8 mouse cellular contexts compared by ENCODE assay signal in the genomic region with DNA sequence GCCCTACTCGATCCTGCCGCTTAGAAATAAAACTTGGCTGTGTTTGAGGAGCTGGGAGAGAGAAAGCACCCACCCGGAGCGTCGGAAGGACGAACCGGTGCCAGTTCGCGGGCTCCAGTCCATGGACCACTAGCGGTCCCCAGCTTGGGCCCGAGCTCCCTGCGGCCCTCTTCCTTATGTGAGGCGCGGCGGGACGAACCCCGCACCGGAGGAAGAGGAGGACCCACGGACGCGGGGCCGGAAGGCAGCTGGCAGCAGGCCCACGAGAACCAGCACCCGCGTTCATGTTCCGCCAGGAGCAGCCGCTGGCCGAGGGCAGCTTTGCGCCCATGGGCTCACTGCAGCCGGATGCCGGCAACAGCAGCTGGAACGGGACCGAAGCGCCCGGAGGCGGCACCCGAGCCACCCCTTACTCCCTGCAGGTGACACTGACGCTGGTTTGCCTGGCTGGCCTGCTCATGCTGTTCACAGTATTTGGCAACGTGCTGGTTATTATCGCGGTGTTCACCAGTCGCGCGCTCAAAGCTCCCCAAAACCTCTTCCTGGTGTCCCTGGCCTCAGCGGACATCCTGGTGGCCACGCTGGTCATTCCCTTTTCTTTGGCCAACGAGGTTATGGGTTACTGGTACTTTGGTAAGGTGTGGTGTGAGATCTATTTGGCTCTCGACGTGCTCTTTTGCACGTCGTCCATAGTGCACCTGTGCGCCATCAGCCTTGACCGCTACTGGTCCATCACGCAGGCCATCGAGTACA. TPM values are rescaled to one million over a fixed set of nuclear protein-coding genes. Genes with fewer than 3 reads are reported as not detected.
A peak's percentile ranks its signal among the peaks of the same experiment; 100 is the strongest.
DNase-seq lines count a peak whose midpoint lies in the region; ATAC-seq and TF ChIP-seq lines count a peak whose summit lies in the region.

No protein-coding gene starts in this region.

- H3K4me2 ChIP-seq in heart, postnatal 0 days (ENCODE audit: low read depth, low read length) = peak overlapping the region; percentile 88
- peak overlapping the region; percentile 99 for H3K4me2 ChIP-seq in limb, embryonic 14.5 days (replicated peaks; ENCODE audit: low read depth, low read length, severe bottlenecking)
- H3K4me2 ChIP-seq in neural tube, embryonic 15.5 days = peak overlapping the region; percentile 100

- TF ChIP-seq CTCF in heart, postnatal 0 days (IDR thresholded peaks at IDR 0.05; ENCODE audit: low read depth) = no peak

- H3K36me3 ChIP-seq in heart, postnatal 0 days (replicated peaks; ENCODE audit: control insufficient read depth, insufficient read depth, low read length) = no peaks in the 10 kb centered on the region
- H3K36me3 ChIP-seq in limb, embryonic 14.5 days (ENCODE audit: control insufficient read depth, insufficient read depth, low read length) = no peaks in the 10 kb centered on the region
- H3K36me3 ChIP-seq in neural tube, embryonic 15.5 days = no peaks in the 10 kb centered on the region

- no peak overlapping the region for H3K27ac ChIP-seq in heart, postnatal 0 days (ENCODE audit: low read depth)
- no peak overlapping the region for H3K27ac ChIP-seq in limb, embryonic 14.5 days (replicated peaks; ENCODE audit: low read depth, low read length)
- peak overlapping the region; percentile 86 for H3K27ac ChIP-seq in neural tube, embryonic 15.5 days (replicated peaks)

- H3K4me3 ChIP-seq in heart, postnatal 0 days (ENCODE audit: low read depth, low read length) = peak overlapping the region; percentile 55
- H3K4me3 ChIP-seq in limb, embryonic 14.5 days (replicated peaks; ENCODE audit: low read length) = peak overlapping the region; percentile 52
- peak overlapping the region; percentile 70 for H3K4me3 ChIP-seq in neural tube, embryonic 15.5 days (replicated peaks)

- no peak overlapping the region for H3K9ac ChIP-seq in heart, postnatal 0 days (replicated peaks; ENCODE audit: low read depth, low read length)
- H3K9ac ChIP-seq in limb, embryonic 14.5 days (ENCODE audit: low read depth, low read length, severe bottlenecking) = peak overlapping the region; percentile 47
- peak overlapping the region; percentile 81 for H3K9ac ChIP-seq in neural tube, embryonic 15.5 days (replicated peaks)

- peak; percentile 33 to 41 for DNase-seq in cerebellum, postnatal 25 days
- no peak for DNase-seq in cerebellum, adult 11 months
- DNase-seq in thymus, postnatal 14 days = peak; percentile 22
- no peak for DNase-seq in thymus, postnatal 0 days (ENCODE audit: low spot score)
- no peak for DNase-seq in heart, postnatal 0 days (ENCODE audit: low spot score)
- DNase-seq in limb, embryonic 14.5 days (ENCODE audit: low spot score) = no peak
- DNase-seq in layer of hippocampus, adult 18-20 months (ENCODE audit: low spot score in 2 of 2) = no peak

- peaks cover 60% of the 10 kb centered on the region for H3K27me3 ChIP-seq in heart, postnatal 0 days (ENCODE audit: control insufficient read depth, insufficient read depth, low read length)
- H3K27me3 ChIP-seq in limb, embryonic 14.5 days (ENCODE audit: control insufficient read depth, insufficient read depth, low read length) = peaks cover 46% of the 10 kb centered on the region
- H3K27me3 ChIP-seq in neural tube, embryonic 15.5 days (replicated peaks) = peaks cover 20% of the 10 kb centered on the region

- no peaks in the 10 kb centered on the region for H3K9me3 ChIP-seq in heart, postnatal 0 days (replicated peaks; ENCODE audit: control insufficient read depth, low read length)
- H3K9me3 ChIP-seq in limb, embryonic 14.5 days (ENCODE audit: control insufficient read depth, low read length) = no peaks in the 10 kb centered on the region
- H3K9me3 ChIP-seq in neural tube, embryonic 15.5 days (replicated peaks) = no peaks in the 10 kb centered on the region

- peaks cover 27% of the 10 kb centered on the region for H3K4me1 ChIP-seq in heart, postnatal 0 days (ENCODE audit: control insufficient read depth, insufficient read depth)
- peaks cover 24% of the 10 kb centered on the region for H3K4me1 ChIP-seq in limb, embryonic 14.5 days (ENCODE audit: control insufficient read depth, insufficient read depth, low read length)
- H3K4me1 ChIP-seq in neural tube, embryonic 15.5 days = peaks cover 48% of the 10 kb centered on the region

- 2% methylated on average over 52 of the region's 55 CpGs for WGBS in heart, postnatal 0 days
- WGBS in limb, embryonic 14.5 days = 4% methylated on average over 53 of the region's 55 CpGs
- 2% methylated on average over 55 of the region's 55 CpGs for WGBS in neural tube, embryonic 15.5 days

- TF ChIP-seq POLR2A in limb, embryonic 14.5 days (IDR thresholded peaks at IDR 0.05; ENCODE audit: borderline replicate concordance, extremely low read depth, insufficient read depth, insufficient read length) = no peak

- no peak for TF ChIP-seq EP300 in heart, postnatal 0 days (IDR thresholded peaks at IDR 0.05; ENCODE audit: low read depth)

- ATAC-seq in heart, postnatal 0 days (ENCODE audit: insufficient read depth, low read depth) = no peak
- no peak for ATAC-seq in limb, embryonic 14.5 days (ENCODE audit: low FRiP score, low read depth)
- ATAC-seq in neural tube, embryonic 15.5 days (ENCODE audit: low FRiP score) = no peak

RNA-seq across cellular contexts. Expression of gene Adra2a, which starts 2.2 kb away (rescaled TPM):
- polyA plus RNA-seq in thymus, postnatal 0 days (2015; fragmentation: Nextera tagmentation; extraction: Ambion mirVana) = 0.46 and 0.51 TPM in 2 replicates
- 1.9 TPM in 1 of 2 replicates, not detected in the other for total RNA-seq in heart, postnatal 0 days (2014; rRNA removed; ENCODE audit: low replicate concordance)
- polyA plus RNA-seq in heart, postnatal 0 days (2015; fragmentation: Nextera tagmentation; extraction: Ambion mirVana) = 0.03 TPM in 1 of 2 replicates, not detected in the other
- polyA plus RNA-seq in limb, embryonic 14.5 days (2012; rRNA removed) = 3.7 and 6.6 TPM in 2 replicates
- polyA plus RNA-seq in limb, embryonic 14.5 days (2014; fragmentation: Nextera tagmentation; extraction: Ambion mirVana) = 1.2 and 1.4 TPM in 2 replicates
- polyA plus RNA-seq in neural tube, embryonic 15.5 days (2015; fragmentation: Nextera tagmentation; extraction: Ambion mirVana) = 3.9 and 4.6 TPM in 2 replicates
- 10 to 100 TPM; 12.4 to 13.4 TPM for total RNA-seq in layer of hippocampus, adult 18-20 months (2021)

Comparison
In these comparisons a context has a peak if more than half of its experiments do, and no peak if none do; other contexts are left out.
1. DNase-seq: peak in cerebellum, postnatal 25 days (2 of 2) and thymus, postnatal 14 days (single experiment); none in cerebellum, adult 11 months (single experiment), thymus, postnatal 0 days (single experiment), heart, postnatal 0 days (single experiment), limb, embryonic 14.5 days (single experiment) and layer of hippocampus, adult 18-20 months (0 of 2).
2. Peak in every context shown above with its lines, with median percentiles within 50 percentile points of each other: H3K4me2 ChIP-seq and H3K4me3 ChIP-seq.